Mouse (Mus musculus) kidney, postnatal 36 days (tissue): ENCODE results near the gene Gm9821.
A peak's percentile ranks its signal among the peaks of the same experiment; 100 is the strongest.

Experiments
- DNase-seq, 2 experiments: peaks; one replicate each; pipeline ENCODE4 v3.0.0; 2021 to 2022; ENCODE audit warnings: mixed read lengths in 2 of 2

Gm9821 gene

GRCm38 (mm10) chr2:91973416-91974135 is 28.1 kb downstream of the Gm9821 start:
- DNase-seq, result no peak

- peak in 1 of 2 experiments; percentile 31 for DNase-seq
Observed at GRCm38 (mm10) chr2:91975581-91976541, 30.4 kb downstream of the Gm9821 start, which contains the start of gene Dgkz. Dgkz (minus strand) TSS chr2:91975864.

GRCm38 (mm10) chr2:91977960-91978359 is 32.5 kb downstream of the Gm9821 start:
- no peak for DNase-seq

- no peak for DNase-seq
Observed at GRCm38 (mm10) chr2:91978547-91978946, 33.0 kb downstream of the Gm9821 start.

- no peak for DNase-seq
Observed at GRCm38 (mm10) chr2:91980245-91980644, 34.7 kb downstream of the Gm9821 start.

- DNase-seq, result no peak
Observed at GRCm38 (mm10) chr2:91980830-91981229, 35.3 kb downstream of the Gm9821 start.

- DNase-seq, result peak; percentile 87 to 95
Observed at GRCm38 (mm10) chr2:91984439-91984838, 38.9 kb downstream of the Gm9821 start.

- DNase-seq, result no peak
Observed at GRCm38 (mm10) chr2:91984906-91985525, 39.5 kb downstream of the Gm9821 start.

GRCm38 (mm10) chr2:91986071-91986470 is 40.6 kb downstream of the Gm9821 start:
- DNase-seq, result peak in 1 of 2 experiments; percentile 51

- DNase-seq, result peak; percentile 88 to 96
Observed at GRCm38 (mm10) chr2:91987542-91987941, 42.0 kb downstream of the Gm9821 start.

- DNase-seq, result peak in 1 of 2 experiments; percentile 46
Observed at GRCm38 (mm10) chr2:91989750-91990149, 44.2 kb downstream of the Gm9821 start.

- no peak for DNase-seq
Observed at GRCm38 (mm10) chr2:91993409-91993808, 47.9 kb downstream of the Gm9821 start.

- DNase-seq, result peak; percentile 53 to 75
Observed at GRCm38 (mm10) chr2:91996006-91996405, 50.5 kb downstream of the Gm9821 start.
